Mouse (Mus musculus): ENCODE measurements around the gene Sept4. TPM values are rescaled to one million over a fixed set of nuclear protein-coding genes. Genes with fewer than 3 reads are reported as not detected.

The Sept4 gene
- polyA plus RNA-seq, 1 experiment, result 159 TPM

GRCm38 (mm10) chr11:87578963-87579601 lies 10.4 kb downstream of the Sept4 start:
- Histone ChIP-seq H3K4me1 (ENCODE audit: control insufficient read depth, insufficient read depth, low read length) (peaks cover 2% of the 10 kb centered on the region), H3K27me3 (ENCODE audit: control insufficient read depth, insufficient read depth, low read length) (no peaks in the 10 kb centered on the region), H3K36me3 (ENCODE audit: control insufficient read depth, insufficient read depth, low read length) (no peaks in the 10 kb centered on the region), H3K27ac (ENCODE audit: control insufficient read depth, insufficient read depth, low read depth, low read length) (no peak overlapping the region), H3K4me3 (ENCODE audit: control insufficient read depth, low read depth, low read length) (peak overlapping the region; percentile 67)
- TF ChIP-seq CTCF (IDR thresholded peaks at IDR 0.05; ENCODE audit: control insufficient read depth, insufficient read depth, insufficient replicate concordance, low read depth, low read length) (no peak), POLR2A (IDR thresholded peaks at IDR 0.05; ENCODE audit: control insufficient read depth, low read depth, low read length) (no peak)

DNA sequence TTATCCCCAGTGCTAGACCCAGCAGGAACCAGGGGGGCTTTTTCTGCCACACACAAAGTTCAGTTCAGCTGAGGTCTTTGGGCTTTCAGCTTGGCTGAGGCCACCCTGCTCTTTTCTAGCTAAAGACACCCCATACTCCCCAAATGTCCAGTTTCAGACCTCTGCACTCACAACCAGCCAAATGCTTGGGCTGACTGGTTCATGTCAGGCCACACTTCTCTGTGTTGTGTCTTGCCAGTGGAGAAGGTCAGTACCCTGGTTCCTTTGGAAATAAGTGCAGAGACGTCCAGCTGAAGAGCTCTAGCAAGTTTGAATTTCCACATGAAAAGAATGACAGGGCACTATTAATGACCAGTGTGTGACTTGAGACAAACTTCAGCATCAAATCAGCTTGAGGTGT lies 11.0 kb downstream of the Sept4 start:
- H3K36me3 ChIP-seq (ENCODE audit: control insufficient read depth, insufficient read depth, low read length), result no peaks in the 10 kb centered on the region
- H3K4me3 ChIP-seq (ENCODE audit: control insufficient read depth, low read depth, low read length), result no peak overlapping the region
- H3K4me1 ChIP-seq (ENCODE audit: control insufficient read depth, insufficient read depth, low read length), result peaks cover 2% of the 10 kb centered on the region
- no peak overlapping the region for H3K27ac ChIP-seq (ENCODE audit: control insufficient read depth, insufficient read depth, low read depth, low read length)
- H3K27me3 ChIP-seq (ENCODE audit: control insufficient read depth, insufficient read depth, low read length), result no peaks in the 10 kb centered on the region
- TF ChIP-seq POLR2A (IDR thresholded peaks at IDR 0.05; ENCODE audit: control insufficient read depth, low read depth, low read length) (no peak), CTCF (IDR thresholded peaks at IDR 0.05; ENCODE audit: control insufficient read depth, insufficient read depth, insufficient replicate concordance, low read depth, low read length) (no peak)

DNA sequence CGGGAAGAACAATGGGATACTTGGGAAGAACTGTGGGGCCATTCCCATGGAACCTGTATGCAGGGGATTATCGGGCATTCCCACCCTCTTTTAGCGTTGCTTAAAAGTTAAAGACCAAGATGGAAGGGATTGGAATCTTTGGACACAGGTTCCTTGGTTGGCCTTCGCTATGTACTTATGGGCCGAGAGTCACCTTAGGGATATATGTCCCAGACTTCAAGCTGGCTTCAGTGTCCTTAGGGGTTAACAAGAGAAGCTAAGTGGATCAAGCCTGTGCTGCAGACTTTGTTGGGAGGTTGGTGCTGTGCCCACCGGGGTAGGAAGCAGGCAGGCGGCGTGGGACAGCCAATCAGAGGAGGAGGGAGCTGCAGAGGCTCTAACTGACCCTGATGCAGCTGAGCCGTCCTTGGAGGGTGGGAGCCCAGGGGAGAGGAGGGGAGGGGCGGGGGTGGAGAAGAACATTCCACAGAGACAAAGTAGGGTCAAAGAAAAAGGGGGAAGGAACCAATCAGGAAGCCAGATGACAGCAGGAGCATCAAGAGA lies 11.9 kb downstream of the Sept4 start:
- Histone ChIP-seq H3K27ac (ENCODE audit: control insufficient read depth, insufficient read depth, low read depth, low read length) (no peak overlapping the region), H3K4me1 (ENCODE audit: control insufficient read depth, insufficient read depth, low read length) (peaks cover 2% of the 10 kb centered on the region), H3K27me3 (ENCODE audit: control insufficient read depth, insufficient read depth, low read length) (no peaks in the 10 kb centered on the region), H3K4me3 (ENCODE audit: control insufficient read depth, low read depth, low read length) (no peak overlapping the region), H3K36me3 (ENCODE audit: control insufficient read depth, insufficient read depth, low read length) (no peaks in the 10 kb centered on the region)
- TF ChIP-seq POLR2A (IDR thresholded peaks at IDR 0.05; ENCODE audit: control insufficient read depth, low read depth, low read length), result no peak
- no peak for TF ChIP-seq CTCF (IDR thresholded peaks at IDR 0.05; ENCODE audit: control insufficient read depth, insufficient read depth, insufficient replicate concordance, low read depth, low read length)

- Histone ChIP-seq H3K36me3 (ENCODE audit: control insufficient read depth, insufficient read depth, low read length) (no peaks in the 10 kb centered on the region), H3K4me1 (ENCODE audit: control insufficient read depth, insufficient read depth, low read length) (peaks cover 2% of the 10 kb centered on the region), H3K4me3 (ENCODE audit: control insufficient read depth, low read depth, low read length) (no peak overlapping the region), H3K27ac (ENCODE audit: control insufficient read depth, insufficient read depth, low read depth, low read length) (no peak overlapping the region), H3K27me3 (ENCODE audit: control insufficient read depth, insufficient read depth, low read length) (no peaks in the 10 kb centered on the region)
- TF ChIP-seq POLR2A (IDR thresholded peaks at IDR 0.05; ENCODE audit: control insufficient read depth, low read depth, low read length) (no peak), CTCF (IDR thresholded peaks at IDR 0.05; ENCODE audit: control insufficient read depth, insufficient read depth, insufficient replicate concordance, low read depth, low read length) (no peak)
These were observed 12.6 kb downstream of the Sept4 start for GRCm38 (mm10) chr11:87581161-87581865.

- peaks cover 2% of the 10 kb centered on the region for H3K4me1 ChIP-seq (ENCODE audit: control insufficient read depth, insufficient read depth, low read length)
- no peaks in the 10 kb centered on the region for H3K36me3 ChIP-seq (ENCODE audit: control insufficient read depth, insufficient read depth, low read length)
These were observed 13.4 kb downstream of the Sept4 start for GRCm38 (mm10) chr11:87581933-87582710.

DNA sequence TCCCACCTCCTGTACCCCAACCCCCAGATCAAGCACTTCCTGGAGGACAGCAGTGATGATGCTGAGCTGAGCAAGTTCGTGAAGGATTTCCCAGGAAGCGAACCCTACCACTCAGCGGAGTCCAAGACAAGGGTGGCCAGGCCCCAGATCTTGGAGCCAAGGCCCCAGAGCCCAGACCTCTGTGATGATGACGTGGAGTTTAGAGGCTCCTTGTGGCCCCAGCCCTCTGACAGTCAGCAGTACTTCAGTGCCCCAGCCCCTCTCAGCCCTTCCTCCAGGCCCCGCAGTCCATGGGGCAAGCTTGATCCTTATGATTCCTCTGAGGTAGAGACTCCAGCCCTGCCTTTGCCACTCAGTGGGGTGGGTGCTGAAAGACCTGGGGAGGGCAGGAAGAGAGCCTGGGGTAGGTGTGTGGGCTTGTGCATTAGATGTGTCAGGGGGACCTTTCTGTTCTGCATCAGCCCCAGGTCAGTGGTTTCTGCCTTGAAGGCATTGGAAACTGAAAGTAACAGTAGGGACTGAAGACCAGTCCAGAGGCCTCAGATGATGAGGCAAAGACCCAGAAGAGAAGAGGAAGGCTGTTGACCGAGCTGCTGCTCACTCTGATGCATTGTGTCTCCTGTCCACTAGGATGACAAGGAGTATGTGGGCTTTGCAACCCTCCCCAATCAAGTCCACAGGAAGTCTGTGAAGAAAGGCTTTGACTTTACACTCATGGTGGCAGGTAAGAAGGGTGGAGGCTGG lies 14.8 kb downstream of the Sept4 start:
- H3K27ac ChIP-seq (ENCODE audit: control insufficient read depth, insufficient read depth, low read depth, low read length), result no peak overlapping the region
- H3K4me3 ChIP-seq (ENCODE audit: control insufficient read depth, low read depth, low read length), result no peak overlapping the region
- no peak for TF ChIP-seq POLR2A (IDR thresholded peaks at IDR 0.05; ENCODE audit: control insufficient read depth, low read depth, low read length)
- TF ChIP-seq CTCF (IDR thresholded peaks at IDR 0.05; ENCODE audit: control insufficient read depth, insufficient read depth, insufficient replicate concordance, low read depth, low read length), result no peak
- H3K36me3 ChIP-seq (ENCODE audit: control insufficient read depth, insufficient read depth, low read length), result no peaks in the 10 kb centered on the region
- peaks cover 2% of the 10 kb centered on the region; the same call in 1 of the 2 replicates for H3K4me1 ChIP-seq (ENCODE audit: control insufficient read depth, insufficient read depth, low read length)
- no peaks in the 10 kb centered on the region for H3K27me3 ChIP-seq (ENCODE audit: control insufficient read depth, insufficient read depth, low read length)

More at GRCm38 (mm10) chr11:87581933-87582710, 13.4 kb downstream of the Sept4 start:
- Histone ChIP-seq H3K27ac (ENCODE audit: control insufficient read depth, insufficient read depth, low read depth, low read length) (no peak overlapping the region), H3K27me3 (ENCODE audit: control insufficient read depth, insufficient read depth, low read length) (no peaks in the 10 kb centered on the region), H3K4me3 (ENCODE audit: control insufficient read depth, low read depth, low read length) (no peak overlapping the region)
- TF ChIP-seq CTCF (IDR thresholded peaks at IDR 0.05; ENCODE audit: control insufficient read depth, insufficient read depth, insufficient replicate concordance, low read depth, low read length) (no peak), POLR2A (IDR thresholded peaks at IDR 0.05; ENCODE audit: control insufficient read depth, low read depth, low read length) (no peak)
